ENCODE assay signal across 34 mouse cellular contexts in genomic region chr8:111760708-111761107, GRCm38 (mm10). TPM values are rescaled to one million over a fixed set of nuclear protein-coding genes. Genes with fewer than 3 reads are reported as not detected.
A peak's percentile ranks its signal among the peaks of the same experiment; 100 is the strongest.
DNase-seq lines count a peak whose midpoint lies in the region; ATAC-seq and TF ChIP-seq lines count a peak whose summit lies in the region.
"Had no signal": no experiment of that assay in that cellular context is flagged by ENCODE, and none has a peak within 500 bp of the region (broad histone marks: within the 10 kb centered on the region; RNA-seq: fewer than 3 reads in every experiment).

No protein-coding gene starts in this region.

- H3K4me3 ChIP-seq in forebrain, embryonic 10.5 days, result no peak overlapping the region
- no peak overlapping the region for H3K4me3 ChIP-seq in forebrain, embryonic 11.5 days (ENCODE audit: low read depth, low read length)
- H3K4me3 ChIP-seq in midbrain, embryonic 10.5 days, result no peak overlapping the region
- no peak overlapping the region for H3K4me3 ChIP-seq in midbrain, embryonic 15.5 days
- no peak overlapping the region for H3K4me3 ChIP-seq in forebrain, embryonic 12.5 days (replicated peaks)
- H3K4me3 ChIP-seq in forebrain, postnatal 0 days (ENCODE audit: low read depth, low read length), result no peak overlapping the region
- H3K4me3 ChIP-seq: gastrocnemius, adult 2 months; kidney, embryonic 15.5 days; layer of hippocampus, adult 2 months; limb, embryonic 13.5 days; midbrain, embryonic 12.5 days; neural tube, embryonic 12.5 days had no signal

- no peak for ATAC-seq in forebrain, embryonic 11.5 days (replicated peaks; ENCODE audit: low FRiP score)
- no peak for ATAC-seq in midbrain, embryonic 15.5 days (replicated peaks)
- no peak for ATAC-seq in forebrain, embryonic 12.5 days (ENCODE audit: low FRiP score)
- ATAC-seq in forebrain, postnatal 0 days, result peak; percentile 54
- ATAC-seq: inflammation-experienced regulatory T-cells, adult 6 months; liver, postnatal 0 days had no signal

- 0 out of 2 replicates have a peak, but pooled peaks cover 10% of the 10 kb centered on the region for H3K4me1 ChIP-seq in forebrain, embryonic 10.5 days
- H3K4me1 ChIP-seq in forebrain, embryonic 11.5 days (replicated peaks; ENCODE audit: control insufficient read depth, insufficient read depth, low read length), result no peaks in the 10 kb centered on the region
- H3K4me1 ChIP-seq in midbrain, embryonic 10.5 days, result peaks cover 10% of the 10 kb centered on the region; the same call in 1 of the 2 replicates
- no peaks in the 10 kb centered on the region for H3K4me1 ChIP-seq in midbrain, embryonic 15.5 days
- 0 out of 2 replicates have a peak, but pooled peaks cover 4% of the 10 kb centered on the region for H3K4me1 ChIP-seq in forebrain, embryonic 12.5 days
- H3K4me1 ChIP-seq in forebrain, postnatal 0 days (ENCODE audit: insufficient read depth), result no peaks in the 10 kb centered on the region
- H3K4me1 ChIP-seq: kidney, embryonic 15.5 days; limb, embryonic 13.5 days; midbrain, embryonic 12.5 days; neural tube, embryonic 12.5 days had no signal

- H3K9me3 ChIP-seq in forebrain, embryonic 10.5 days, result no peaks in the 10 kb centered on the region
- H3K9me3 ChIP-seq in forebrain, embryonic 11.5 days (ENCODE audit: control insufficient read depth, low read length), result no peaks in the 10 kb centered on the region
- no peaks in the 10 kb centered on the region for H3K9me3 ChIP-seq in midbrain, embryonic 10.5 days (replicated peaks)
- no peaks in the 10 kb centered on the region for H3K9me3 ChIP-seq in midbrain, embryonic 15.5 days
- no peaks in the 10 kb centered on the region for H3K9me3 ChIP-seq in forebrain, embryonic 12.5 days
- no peaks in the 10 kb centered on the region for H3K9me3 ChIP-seq in forebrain, postnatal 0 days (ENCODE audit: low read length)
- H3K9me3 ChIP-seq: kidney, embryonic 15.5 days; limb, embryonic 13.5 days; midbrain, embryonic 12.5 days; neural tube, embryonic 12.5 days had no signal

- no peak for TF ChIP-seq CTCF in forebrain, postnatal 0 days (IDR thresholded peaks at IDR 0.05; ENCODE audit: low read depth)

- H3K27me3 ChIP-seq in forebrain, embryonic 10.5 days (ENCODE audit: poor library complexity, severe bottlenecking), result no peaks in the 10 kb centered on the region
- no peaks in the 10 kb centered on the region for H3K27me3 ChIP-seq in forebrain, embryonic 11.5 days (ENCODE audit: control insufficient read depth, insufficient read depth, low read length)
- H3K27me3 ChIP-seq in midbrain, embryonic 10.5 days (ENCODE audit: low read depth, poor library complexity, severe bottlenecking), result no peaks in the 10 kb centered on the region
- H3K27me3 ChIP-seq in midbrain, embryonic 15.5 days (replicated peaks), result no peaks in the 10 kb centered on the region
- no peaks in the 10 kb centered on the region for H3K27me3 ChIP-seq in forebrain, embryonic 12.5 days
- H3K27me3 ChIP-seq in forebrain, postnatal 0 days (ENCODE audit: insufficient read depth, low read length), result no peaks in the 10 kb centered on the region
- H3K27me3 ChIP-seq: CH12.LX; kidney, embryonic 15.5 days; limb, embryonic 13.5 days; midbrain, embryonic 12.5 days; neural tube, embryonic 12.5 days had no signal

- H3K9ac ChIP-seq in forebrain, embryonic 11.5 days (ENCODE audit: low read length), result no peak overlapping the region
- H3K9ac ChIP-seq in midbrain, embryonic 15.5 days, result no peak overlapping the region
- no peak overlapping the region for H3K9ac ChIP-seq in forebrain, embryonic 12.5 days
- no peak overlapping the region for H3K9ac ChIP-seq in forebrain, postnatal 0 days
- H3K9ac ChIP-seq: kidney, embryonic 15.5 days; limb, embryonic 13.5 days; liver, postnatal 0 days; midbrain, embryonic 12.5 days; neural tube, embryonic 12.5 days had no signal

- no peak overlapping the region for H3K4me2 ChIP-seq in forebrain, embryonic 11.5 days (ENCODE audit: low read depth, low read length, severe bottlenecking)
- no peak overlapping the region for H3K4me2 ChIP-seq in midbrain, embryonic 15.5 days
- no peak overlapping the region for H3K4me2 ChIP-seq in forebrain, embryonic 12.5 days
- no peak overlapping the region for H3K4me2 ChIP-seq in forebrain, postnatal 0 days (ENCODE audit: low read depth)
- H3K4me2 ChIP-seq: heart, embryonic 11.5 days; kidney, embryonic 15.5 days; limb, embryonic 13.5 days; liver, embryonic 11.5 days; midbrain, embryonic 12.5 days; neural tube, embryonic 12.5 days had no signal

- H3K36me3 ChIP-seq in forebrain, embryonic 10.5 days (replicated peaks), result peaks cover 11% of the 10 kb centered on the region
- H3K36me3 ChIP-seq in forebrain, embryonic 11.5 days (ENCODE audit: control insufficient read depth, insufficient read depth, low read length), result no peaks in the 10 kb centered on the region
- H3K36me3 ChIP-seq in midbrain, embryonic 10.5 days, result peaks cover 9% of the 10 kb centered on the region
- H3K36me3 ChIP-seq in midbrain, embryonic 15.5 days (replicated peaks), result no peaks in the 10 kb centered on the region
- H3K36me3 ChIP-seq in forebrain, embryonic 12.5 days (replicated peaks), result no peaks in the 10 kb centered on the region
- peaks cover 8% of the 10 kb centered on the region; the same call in 1 of the 2 replicates for H3K36me3 ChIP-seq in forebrain, postnatal 0 days (ENCODE audit: insufficient read depth)

- DNase-seq in forebrain, embryonic 10.5 days (ENCODE audit: extremely low spot score, low spot score), result no peak
- DNase-seq in forebrain, embryonic 11.5 days (ENCODE audit: low spot score), result no peak
- no peak for DNase-seq in midbrain, embryonic 10.5 days (ENCODE audit: low spot score)
- no peak for DNase-seq in forebrain, postnatal 0 days
- no peak for DNase-seq in kidney, adult 8-10 months
- DNase-seq in cerebellum, adult 8-10 months, result no peak
- DNase-seq: adrenal gland, adult 8-10 months; cerebellum, adult 9-10 months; cerebellum, postnatal 36 days; gastrocnemius, adult 2 months; gastrocnemius, postnatal 36 days; heart, adult 18-20 months; heart, postnatal 36 days; kidney, adult 11 months; kidney, postnatal 25 days; liver, postnatal 0 days; lung, postnatal 36 days; retina, postnatal 1 day; right cerebral cortex, postnatal 25 days; thymus, adult 2 months; thymus, postnatal 36 days had no signal

- WGBS in forebrain, embryonic 10.5 days, result 88% methylated on average over 13 of the region's 13 CpGs
- WGBS in forebrain, embryonic 11.5 days, result 91% methylated on average over 13 of the region's 13 CpGs
- WGBS in midbrain, embryonic 10.5 days, result 90% methylated on average over 13 of the region's 13 CpGs
- WGBS in midbrain, embryonic 15.5 days, result 86% methylated on average over 13 of the region's 13 CpGs
- 87% methylated on average over 13 of the region's 13 CpGs for WGBS in forebrain, embryonic 12.5 days
- WGBS in forebrain, postnatal 0 days, result 72% methylated on average over 13 of the region's 13 CpGs

- 0 out of 2 replicates have a peak overlapping the region, but pooled peaks have one; percentile 21 for H3K27ac ChIP-seq in forebrain, embryonic 10.5 days
- H3K27ac ChIP-seq in forebrain, embryonic 11.5 days (ENCODE audit: low read depth, low read length), result no peak overlapping the region
- peak overlapping the region; percentile 40; the same call in 1 of the 2 replicates for H3K27ac ChIP-seq in midbrain, embryonic 10.5 days (replicated peaks)
- no peak overlapping the region for H3K27ac ChIP-seq in midbrain, embryonic 15.5 days
- H3K27ac ChIP-seq in forebrain, embryonic 12.5 days, result peak overlapping the region; percentile 21; the same call in 1 of the 2 replicates
- H3K27ac ChIP-seq in forebrain, postnatal 0 days (ENCODE audit: low read depth, low read length), result no peak overlapping the region
- H3K27ac ChIP-seq: gastrocnemius, adult 2 months; kidney, embryonic 15.5 days; layer of hippocampus, adult 2 months; limb, embryonic 13.5 days; midbrain, embryonic 12.5 days; neural tube, embryonic 12.5 days; stomach, postnatal 0 days had no signal

RNA-seq across cellular contexts. Expression of gene Bcar1, which starts 17.1 kb away (rescaled TPM):
- 46.6 and 49.9 TPM in 2 replicates for polyA plus RNA-seq in forebrain, embryonic 10.5 days (2016; fragmentation: Nextera tagmentation; extraction: Ambion mirVana)
- 60.1 and 60.8 TPM in 2 replicates for polyA plus RNA-seq in forebrain, embryonic 11.5 days (2014; fragmentation: Nextera tagmentation; extraction: Ambion mirVana)
- polyA plus RNA-seq in midbrain, embryonic 10.5 days (2016; fragmentation: Nextera tagmentation; extraction: Ambion mirVana), result 52.4 and 53.7 TPM in 2 replicates
- 51.9 and 55.8 TPM in 2 replicates for polyA plus RNA-seq in midbrain, embryonic 15.5 days (2015; fragmentation: Nextera tagmentation; extraction: Ambion mirVana)
- 44.0 and 45.6 TPM in 2 replicates for polyA plus RNA-seq in forebrain, embryonic 12.5 days (2016; fragmentation: Nextera tagmentation; extraction: Ambion mirVana)
- 53.4 and 60.3 TPM in 2 replicates for total RNA-seq in forebrain, postnatal 0 days (2014; rRNA removed)
- polyA plus RNA-seq in forebrain, postnatal 0 days (2015; fragmentation: Nextera tagmentation; extraction: Ambion mirVana), result 43.4 and 47.0 TPM in 2 replicates
- total RNA-seq: megakaryocyte, adult 5-6 weeks had no signal

Comparison
In these comparisons a context has a peak if more than half of its experiments do, and no peak if none do; other contexts are left out.
1. H3K27ac ChIP-seq: peak in forebrain, embryonic 10.5 days (single experiment), midbrain, embryonic 10.5 days (single experiment) and forebrain, embryonic 12.5 days (single experiment); none in forebrain, embryonic 11.5 days (single experiment), midbrain, embryonic 15.5 days (single experiment) and forebrain, postnatal 0 days (single experiment).